Mouse (Mus musculus) bone marrow macrophage, adult 2 months (primary cell): ENCODE data around the gene Bod1. TPM values are rescaled to one million over a fixed set of nuclear protein-coding genes. Genes with fewer than 3 reads are reported as not detected.

Experiments
- H3K27ac ChIP-seq: 2 replicates; pipeline ENCODE4 v1.5.1; 2012; ENCODE audit warnings: low read depth, low read length; ENCODE audit not compliant: insufficient read depth
- H3K4me1 ChIP-seq: 2 replicates; pipeline ENCODE4 v1.6.1; 2012; ENCODE audit warnings: low read length; ENCODE audit not compliant: control insufficient read depth, insufficient read depth
- H3K4me3 ChIP-seq: 2 replicates; pipeline ENCODE4 v1.5.1; 2012; ENCODE audit warnings: mild to moderate bottlenecking, low read length, moderate library complexity; ENCODE audit not compliant: insufficient read depth
- CTCF ChIP-seq: IDR thresholded peaks from 2 replicates; pipeline ENCODE4 v1.5.1; 2012; ENCODE audit warnings: low read depth, mild to moderate bottlenecking, low read length, moderate library complexity
- POLR2A ChIP-seq: IDR thresholded peaks from 2 replicates; pipeline ENCODE4 v1.6.1; 2012; ENCODE audit warnings: mild to moderate bottlenecking, low read depth, low read length, borderline replicate concordance
- polyA plus RNA-seq: library from polyadenylated mRNA; stranded (reverse); fragments of >200 nt; gene quantifications from 2 replicates; pipeline ENCODE4 v1.2.4, GENCODE M21; 2012; ENCODE audit not compliant: missing spikeins, insufficient read depth, insufficient read length

The Bod1 gene
- polyA plus RNA-seq, 1 experiment = 12.6 TPM

DNA sequence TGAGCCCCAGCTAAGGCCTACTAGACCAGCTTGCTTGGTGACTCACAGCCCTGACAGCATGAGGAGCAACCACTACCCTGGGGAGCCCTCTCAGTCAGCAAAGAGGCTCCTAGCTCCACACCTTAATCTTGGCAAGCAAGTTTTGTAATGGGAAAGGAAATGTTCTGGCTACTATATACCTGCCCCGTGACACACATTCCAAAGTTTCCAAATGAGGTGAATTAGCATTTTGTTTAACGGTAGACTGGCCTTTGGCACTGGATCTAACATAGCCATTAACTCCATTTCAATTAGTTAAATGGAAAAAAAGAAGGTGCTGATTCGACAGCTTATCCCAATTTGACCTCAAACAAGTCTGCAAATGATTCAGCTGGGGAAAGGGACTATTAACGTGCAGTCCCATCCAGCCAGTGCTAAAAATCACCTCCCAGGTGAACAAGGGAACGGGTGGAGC lies 1.2 kb downstream of the Bod1 start:
- Histone ChIP-seq H3K27ac (no peak overlapping the region), H3K4me1 (peaks cover 5% of the 10 kb centered on the region), H3K4me3 (peak overlapping the region; percentile 47)
- no peak for TF ChIP-seq CTCF
- no peak for TF ChIP-seq POLR2A

DNA sequence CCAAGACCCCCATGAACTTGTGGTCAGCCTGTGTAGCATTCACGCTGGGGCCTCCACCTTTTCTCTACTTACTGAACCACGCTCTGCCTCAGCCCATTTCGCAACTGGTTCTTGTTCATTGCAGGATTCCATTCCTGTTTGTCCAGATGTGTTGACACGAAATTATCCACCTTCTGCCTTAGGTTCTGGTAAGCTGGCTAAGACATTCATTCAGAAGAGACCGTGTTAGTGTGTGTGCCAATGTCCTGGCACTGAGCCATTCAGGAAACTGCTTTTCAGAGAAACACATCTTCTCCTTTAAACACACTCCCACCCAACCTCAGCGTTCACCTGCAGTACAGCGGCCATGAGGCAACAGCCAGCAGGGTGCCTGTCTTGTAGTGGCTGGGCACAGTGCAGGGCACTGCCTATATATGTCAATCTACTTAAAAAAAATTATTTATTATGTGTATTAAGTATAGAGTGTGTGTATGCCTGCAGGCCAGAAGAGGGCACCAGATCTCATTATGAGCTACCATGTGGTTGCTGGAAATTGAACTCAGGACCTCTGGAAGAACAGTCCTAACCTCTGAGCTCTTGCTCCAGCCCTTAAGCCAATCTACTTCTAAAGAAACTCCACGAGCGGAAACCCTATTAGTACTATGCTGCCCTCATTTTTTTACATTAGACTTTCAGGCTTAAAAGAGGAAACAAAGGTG lies 2.4 kb downstream of the Bod1 start:
- no peak overlapping the region for H3K27ac ChIP-seq
- peaks cover 5% of the 10 kb centered on the region for H3K4me1 ChIP-seq
- TF ChIP-seq POLR2A (no peak), CTCF (no peak)
- H3K4me3 ChIP-seq = no peak overlapping the region

GRCm38 (mm10) chr11:31664186-31664585 lies 7.5 kb downstream of the Bod1 start:
- Histone ChIP-seq H3K4me3 (no peak overlapping the region), H3K4me1 (no peaks in the 10 kb centered on the region), H3K27ac (no peak overlapping the region)
- TF ChIP-seq POLR2A = no peak
- no peak for TF ChIP-seq CTCF

DNA sequence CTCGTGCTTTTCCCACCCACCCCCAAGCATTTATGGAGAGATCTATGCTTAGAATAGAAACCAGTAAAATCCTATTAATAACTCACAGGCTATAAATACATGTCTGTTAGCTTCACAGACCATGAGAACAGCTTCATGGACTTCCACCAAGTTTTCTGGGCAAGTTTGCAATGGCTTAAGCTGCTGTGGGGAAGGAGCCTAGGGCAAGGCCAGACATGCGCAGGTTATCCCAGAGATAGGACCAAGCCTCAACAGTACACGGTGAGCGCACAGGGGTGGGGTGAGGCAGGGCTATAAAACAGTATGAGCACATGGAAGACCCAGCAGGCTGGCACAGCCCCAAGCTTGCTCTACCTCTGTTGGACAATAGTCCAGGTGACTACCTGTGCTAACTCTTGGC lies 8.2 kb downstream of the Bod1 start:
- Histone ChIP-seq H3K4me1 (no peaks in the 10 kb centered on the region), H3K4me3 (no peak overlapping the region), H3K27ac (no peak overlapping the region)
- TF ChIP-seq CTCF (no peak), POLR2A (no peak)

DNA sequence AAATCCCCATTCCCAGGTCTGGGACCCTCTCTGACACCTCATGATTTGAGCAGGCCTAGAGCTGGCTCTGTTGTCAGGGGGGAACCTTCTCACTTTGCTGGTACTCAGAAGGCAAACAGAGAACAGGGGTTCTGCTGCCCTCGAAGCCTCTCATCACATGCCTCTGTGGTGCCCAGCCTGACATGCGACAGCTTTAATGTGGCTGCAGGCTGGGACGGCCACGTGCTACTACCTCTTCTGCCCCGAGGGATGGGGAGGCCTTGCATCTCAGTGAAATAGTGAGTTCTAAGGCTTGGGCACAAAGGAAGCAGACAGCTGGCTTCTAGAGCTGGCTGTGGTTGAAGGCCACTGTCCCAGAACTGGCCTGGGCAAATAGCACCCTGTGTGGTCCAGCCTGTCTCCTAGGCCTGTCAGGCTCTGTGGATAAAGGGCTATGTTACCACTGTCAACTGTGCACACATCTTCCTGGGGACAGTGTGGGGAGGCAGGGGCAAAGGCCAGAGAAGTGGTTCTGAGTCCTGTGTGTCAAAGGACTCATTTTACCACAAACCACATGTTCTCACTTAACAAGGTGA lies 8.7 kb downstream of the Bod1 start:
- TF ChIP-seq CTCF (no peak), POLR2A (no peak)
- H3K4me1 ChIP-seq = no peaks in the 10 kb centered on the region
- H3K4me3 ChIP-seq = no peak overlapping the region

DNA sequence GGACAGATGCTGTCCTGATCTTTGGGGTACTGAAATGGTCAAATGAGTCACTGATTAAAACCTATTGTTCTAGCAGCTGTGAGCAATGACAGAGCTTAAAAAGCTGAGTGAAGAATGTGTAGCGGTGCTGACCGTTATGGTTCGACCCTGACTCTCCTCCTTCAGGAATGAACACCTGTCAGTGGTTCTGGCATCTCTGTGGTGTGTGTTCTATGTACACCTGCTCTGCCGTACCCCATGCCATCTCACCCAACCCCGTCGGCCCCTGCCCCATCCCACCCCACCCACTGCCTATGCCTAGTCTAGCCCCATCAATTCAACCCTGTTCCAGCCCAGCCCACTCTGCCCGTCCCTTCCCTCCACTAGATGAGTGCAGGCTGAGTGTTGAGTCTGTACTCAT lies 9.5 kb downstream of the Bod1 start:
- no peak overlapping the region for H3K4me3 ChIP-seq
- no peaks in the 10 kb centered on the region for H3K4me1 ChIP-seq
- no peak overlapping the region for H3K27ac ChIP-seq
- TF ChIP-seq CTCF = no peak
- no peak for TF ChIP-seq POLR2A

More for the DNA sequence above, 8.7 kb downstream of the Bod1 start:
- H3K27ac ChIP-seq = no peak overlapping the region

- no peak for TF ChIP-seq POLR2A
- no peak for TF ChIP-seq CTCF
- H3K27ac ChIP-seq = no peak overlapping the region
- no peak overlapping the region for H3K4me3 ChIP-seq
- H3K4me1 ChIP-seq = no peaks in the 10 kb centered on the region
Measured at GRCm38 (mm10) chr11:31657806-31658175, 13.9 kb downstream of the Bod1 start.

DNA sequence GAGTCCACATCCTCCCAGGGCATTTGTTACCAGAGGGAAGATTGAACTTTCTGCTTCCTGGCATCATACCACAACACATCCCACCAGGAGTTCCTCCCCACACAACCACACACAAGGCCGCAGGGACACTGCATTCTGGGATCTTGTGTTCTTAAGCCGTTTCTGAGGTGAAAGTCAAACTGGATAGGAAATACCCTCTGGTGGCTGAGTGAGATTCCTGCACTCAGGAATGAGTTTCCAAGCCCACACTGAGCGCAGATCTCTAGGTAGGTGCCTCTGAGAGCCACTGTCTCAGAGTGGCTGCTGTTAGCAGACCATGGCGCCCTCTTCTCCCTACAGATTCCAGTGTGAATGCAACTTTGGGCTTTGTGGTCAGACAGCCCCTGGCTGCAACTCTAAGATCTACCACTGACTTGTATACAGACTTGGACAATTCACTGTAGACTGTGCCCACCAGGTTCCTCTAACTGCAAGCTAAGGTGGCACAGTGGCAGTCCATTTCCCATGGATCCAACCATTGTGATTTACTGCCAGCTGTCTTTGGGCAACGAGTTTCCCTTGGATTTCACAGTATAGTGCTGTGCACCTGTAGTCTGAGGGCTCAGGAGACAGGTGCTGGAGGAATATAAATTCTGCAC lies 14.4 kb downstream of the Bod1 start:
- no peak for TF ChIP-seq CTCF
- no peak for TF ChIP-seq POLR2A
- H3K4me1 ChIP-seq = no peaks in the 10 kb centered on the region
- H3K27ac ChIP-seq = no peak overlapping the region
- no peak overlapping the region for H3K4me3 ChIP-seq

- H3K4me1 ChIP-seq = no peaks in the 10 kb centered on the region
- H3K27ac ChIP-seq = no peak overlapping the region
- TF ChIP-seq POLR2A = no peak
- TF ChIP-seq CTCF = no peak
Measured at GRCm38 (mm10) chr11:31649507-31649906, 22.2 kb downstream of the Bod1 start.

GRCm38 (mm10) chr11:31647268-31647667 lies 24.4 kb downstream of the Bod1 start:
- Histone ChIP-seq H3K4me3 (no peak overlapping the region), H3K4me1 (no peaks in the 10 kb centered on the region), H3K27ac (no peak overlapping the region)
- TF ChIP-seq POLR2A (no peak), CTCF (no peak)

More at GRCm38 (mm10) chr11:31649507-31649906, 22.2 kb downstream of the Bod1 start:
- H3K4me3 ChIP-seq = no peak overlapping the region
